Mouse (Mus musculus) forebrain, embryonic 14.5 days (tissue): ENCODE results near the gene Hist3h2a. TPM values are rescaled to one million over a fixed set of nuclear protein-coding genes. Genes with fewer than 3 reads are reported as not detected.

Experiments used
- ATAC-seq: fragments of 200-750 bp; cut with Nextera tagmentation; 2 replicates; pipeline ENCODE4 v1.8.0; 2017; ENCODE audit warnings: mild to moderate bottlenecking, moderate library complexity
- DNase-seq: peaks from one replicate; pipeline ENCODE4 v3.0.0-alpha.2; 2015; ENCODE audit warnings: low spot score
- H3K27ac ChIP-seq: fragments of 300-500 bp; sonication (generic); 2 replicates; pipeline ENCODE4 v1.5.1; 2014; ENCODE audit warnings: low read depth, mild to moderate bottlenecking, control low read depth, low read length, moderate library complexity
- H3K27me3 ChIP-seq: fragments of 300-500 bp; sonication (generic); replicated peaks from 2 replicates; pipeline ENCODE4 v1.6.1; 2014; ENCODE audit warnings: low read length, control low read depth, mixed read lengths; ENCODE audit not compliant: control insufficient read depth, insufficient read depth
- H3K36me3 ChIP-seq: fragments of 300-500 bp; sonication (generic); 2 replicates; pipeline ENCODE4 v1.6.1; 2014; ENCODE audit warnings: low read length, control low read depth; ENCODE audit not compliant: control insufficient read depth, insufficient read depth
- H3K4me1 ChIP-seq: fragments of 300-500 bp; sonication (generic); 2 replicates; pipeline ENCODE4 v1.6.1; 2014; ENCODE audit warnings: antibody characterized with exemption, low read length, control low read depth; ENCODE audit not compliant: control insufficient read depth, insufficient read depth
- H3K4me2 ChIP-seq: fragments of 300-500 bp; sonication (generic); 2 replicates; pipeline ENCODE4 v1.6.1; 2014; ENCODE audit warnings: mild to moderate bottlenecking, control low read depth, low read length
- H3K4me3 ChIP-seq: fragments of 300-500 bp; sonication (generic); 2 replicates; pipeline ENCODE4 v1.5.1; 2014; ENCODE audit warnings: low read depth, low read length, control low read depth
- H3K9ac ChIP-seq: fragments of 300-500 bp; sonication (generic); 2 replicates; pipeline ENCODE4 v1.6.1; 2014; ENCODE audit warnings: mild to moderate bottlenecking, low read length, control low read depth, moderate library complexity
- H3K9me3 ChIP-seq: fragments of 300-500 bp; sonication (generic); replicated peaks from 2 replicates; pipeline ENCODE4 v1.6.1; 2016; ENCODE audit warnings: low read length, control low read depth, mixed read lengths; ENCODE audit not compliant: control insufficient read depth
- WGBS: fragments of 180-500 bp; shearing (Covaris S2); extraction: QIAGEN DNeasy Blood & Tissue Kit; methylation state at CpG from one replicate; pipeline ENCODE4 v1.1.7; 2014; 5-methylcytosine and 5-hydroxymethylcytosine counted together
- polyA plus RNA-seq: library from polyadenylated mRNA; unstranded; fragments of >200 nt; fragmentation: Nextera tagmentation; extraction: Ambion mirVana; gene quantifications from 2 replicates; pipeline ENCODE4 v1.2.1, GENCODE M21; 2014

Hist3h2a gene
- polyA plus RNA-seq, 1 experiment from 2014 or later = 151 TPM

GRCm38 (mm10) chr11:58969659-58970058 is 15.2 kb downstream of the Hist3h2a start:
- Histone ChIP-seq H3K27me3 (no peaks in the 10 kb centered on the region), H3K4me3 (no peak overlapping the region), H3K9me3 (no peaks in the 10 kb centered on the region), H3K4me1 (no peaks in the 10 kb centered on the region), H3K36me3 (peaks cover 13% of the 10 kb centered on the region; the same call in 1 of the 2 replicates), H3K27ac (no peak overlapping the region), H3K4me2 (no peak overlapping the region), H3K9ac (no peak overlapping the region)
- 76% methylated on average over 6 of the region's 6 CpGs for WGBS
- no peak for ATAC-seq
- no peak for DNase-seq

GRCm38 (mm10) chr11:58970831-58971530 is 16.5 kb downstream of the Hist3h2a start:
- Histone ChIP-seq H3K4me2 (no peak overlapping the region), H3K4me3 (no peak overlapping the region), H3K9me3 (no peaks in the 10 kb centered on the region), H3K4me1 (peaks cover 2% of the 10 kb centered on the region; the same call in 1 of the 2 replicates), H3K27ac (no peak overlapping the region), H3K36me3 (peaks cover 13% of the 10 kb centered on the region; the same call in 1 of the 2 replicates), H3K9ac (no peak overlapping the region), H3K27me3 (no peaks in the 10 kb centered on the region)
- ATAC-seq (no peak), DNase-seq (no peak)
- 90% methylated on average over 21 of the region's 21 CpGs for WGBS

GRCm38 (mm10) chr11:58971796-58972195 is 17.3 kb downstream of the Hist3h2a start:
- Histone ChIP-seq H3K27ac (no peak overlapping the region), H3K9me3 (no peaks in the 10 kb centered on the region), H3K27me3 (no peaks in the 10 kb centered on the region), H3K4me2 (no peak overlapping the region), H3K9ac (no peak overlapping the region), H3K36me3 (peaks cover 13% of the 10 kb centered on the region; the same call in 1 of the 2 replicates), H3K4me3 (no peak overlapping the region), H3K4me1 (peaks cover 2% of the 10 kb centered on the region)
- WGBS = 91% methylated on average over 3 of the region's 3 CpGs
- DNase-seq = no peak
- ATAC-seq = no peak

GRCm38 (mm10) chr11:58974414-58974813 is 19.9 kb downstream of the Hist3h2a start:
- no peaks in the 10 kb centered on the region for H3K27me3 ChIP-seq
- WGBS = 87% methylated on average over 3 of the region's 3 CpGs
- no peak for DNase-seq
- H3K4me1 ChIP-seq = peaks cover 14% of the 10 kb centered on the region
- no peak overlapping the region for H3K4me3 ChIP-seq
- no peak overlapping the region for H3K9ac ChIP-seq
- no peak overlapping the region for H3K27ac ChIP-seq
- no peak for ATAC-seq
- no peak overlapping the region for H3K4me2 ChIP-seq
- peaks cover 10% of the 10 kb centered on the region; the same call in 1 of the 2 replicates for H3K36me3 ChIP-seq
- H3K9me3 ChIP-seq = no peaks in the 10 kb centered on the region

- peak overlapping the region; percentile 48; the same call in 1 of the 2 replicates for H3K27ac ChIP-seq
- whole genome bisulfite sequencing = under 1% methylated on average over 29 of the region's 29 CpGs
These were observed 22.7 kb downstream of the Hist3h2a start for GRCm38 (mm10) chr11:58977150-58977549.

GRCm38 (mm10) chr11:58977607-58978026 is 23.1 kb downstream of the Hist3h2a start:
- no peak for DNase-seq

More at GRCm38 (mm10) chr11:58977150-58977549, 22.7 kb downstream of the Hist3h2a start:
- DNase-seq (no peak), ATAC-seq (no peak)
- Histone ChIP-seq H3K4me1 (peaks cover 18% of the 10 kb centered on the region), H3K4me3 (peak overlapping the region; percentile 99), H3K4me2 (peak overlapping the region; percentile 100), H3K9ac (peak overlapping the region; percentile 91), H3K27me3 (no peaks in the 10 kb centered on the region), H3K36me3 (peaks cover 9% of the 10 kb centered on the region), H3K9me3 (no peaks in the 10 kb centered on the region)

GRCm38 (mm10) chr11:58978027-58978705 is 23.7 kb downstream of the Hist3h2a start, which contains the start of gene Trim11:
Gene Trim11 (plus strand): TSS chr11:58978093.
- peaks cover 18% of the 10 kb centered on the region for H3K4me1 ChIP-seq
- peaks cover 14% of the 10 kb centered on the region for H3K36me3 ChIP-seq
- H3K27me3 ChIP-seq = no peaks in the 10 kb centered on the region
- peak within 1 kb of the TSS; percentile 100 for H3K4me2 ChIP-seq
- under 1% methylated on average over 64 of the region's 64 CpGs for WGBS
- peak within 1 kb of the TSS; percentile 99 for H3K4me3 ChIP-seq
- peak within 1 kb of the TSS; percentile 48; the same call in 1 of the 2 replicates for H3K27ac ChIP-seq
- ATAC-seq (peak; percentile 89), DNase-seq (peak; percentile 89)
- peak within 1 kb of the TSS; percentile 91 for H3K9ac ChIP-seq
- H3K9me3 ChIP-seq = no peaks in the 10 kb centered on the region

More at GRCm38 (mm10) chr11:58977607-58978026, 23.1 kb downstream of the Hist3h2a start:
- Histone ChIP-seq H3K9me3 (no peaks in the 10 kb centered on the region), H3K36me3 (peaks cover 10% of the 10 kb centered on the region), H3K9ac (peak overlapping the region; percentile 91), H3K4me1 (peaks cover 18% of the 10 kb centered on the region), H3K27me3 (no peaks in the 10 kb centered on the region), H3K4me2 (peak overlapping the region; percentile 100), H3K4me3 (peak overlapping the region; percentile 99), H3K27ac (peak overlapping the region; percentile 48; the same call in 1 of the 2 replicates)
- peak; percentile 33 for ATAC-seq
- under 1% methylated on average over 21 of the region's 21 CpGs for WGBS

GRCm38 (mm10) chr11:58978706-58979030 is 24.2 kb downstream of the Hist3h2a start:
- Histone ChIP-seq H3K27ac (no peak overlapping the region), H3K4me3 (peak overlapping the region; percentile 99), H3K27me3 (no peaks in the 10 kb centered on the region), H3K9me3 (no peaks in the 10 kb centered on the region), H3K36me3 (peaks cover 15% of the 10 kb centered on the region), H3K9ac (peak overlapping the region; percentile 91), H3K4me1 (peaks cover 18% of the 10 kb centered on the region), H3K4me2 (peak overlapping the region; percentile 100)
- no peak for DNase-seq
- WGBS = 0% methylated on average over 5 of the region's 5 CpGs
- ATAC-seq = no peak
